Mouse (Mus musculus) c-Kit-positive CD71-positive TER-119-negative erythroid progenitor cells, embryonic 14.5 days (primary cell): ENCODE measurements around the gene Hist1h2be.
"Not testable (repeated sequence)": the region's sequence is repeated elsewhere in the genome, so short reads cannot be mapped to it uniquely, and the experiment has no call there.

Source experiments
- DNase-seq: peaks from one replicate; pipeline ENCODE4 v3.0.0-alpha.2; 2013; ENCODE audit warnings: low read depth

Gene Hist1h2be

DNA sequence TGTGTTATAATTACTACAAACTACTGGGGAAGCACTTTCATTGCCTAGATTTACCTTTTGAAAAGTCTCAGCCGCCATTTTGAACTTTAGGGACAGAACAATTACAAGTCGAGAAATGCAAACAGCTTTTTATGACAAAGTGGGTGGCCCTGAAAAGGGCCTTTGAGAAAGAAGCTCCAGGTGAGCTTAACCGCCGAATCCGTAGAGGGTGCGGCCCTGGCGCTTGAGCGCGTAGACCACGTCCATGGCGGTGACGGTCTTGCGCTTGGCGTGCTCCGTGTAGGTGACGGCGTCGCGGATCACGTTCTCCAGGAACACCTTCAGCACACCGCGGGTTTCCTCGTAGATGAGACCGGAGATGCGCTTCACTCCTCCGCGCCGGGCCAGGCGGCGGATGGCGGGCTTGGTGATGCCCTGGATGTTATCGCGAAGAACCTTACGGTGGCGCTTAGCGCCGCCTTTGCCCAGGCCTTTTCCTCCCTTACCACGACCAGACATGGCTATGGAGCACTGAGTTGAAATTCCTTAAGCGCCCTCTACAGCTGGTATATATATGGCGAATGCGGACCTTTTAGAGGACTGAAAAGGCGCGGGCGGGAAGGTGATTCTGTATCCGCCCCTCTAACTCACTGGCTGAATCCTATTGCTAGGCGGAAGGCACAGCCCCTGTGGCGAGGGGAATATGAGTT, 69.6 kb downstream of the Hist1h2be start, which contains the start of gene Hist1h4f:
Gene Hist1h4f (minus strand): TSS at position 503 of the 689 bp plus-strand sequence.
- DNase-seq = peak; percentile 95

DNA sequence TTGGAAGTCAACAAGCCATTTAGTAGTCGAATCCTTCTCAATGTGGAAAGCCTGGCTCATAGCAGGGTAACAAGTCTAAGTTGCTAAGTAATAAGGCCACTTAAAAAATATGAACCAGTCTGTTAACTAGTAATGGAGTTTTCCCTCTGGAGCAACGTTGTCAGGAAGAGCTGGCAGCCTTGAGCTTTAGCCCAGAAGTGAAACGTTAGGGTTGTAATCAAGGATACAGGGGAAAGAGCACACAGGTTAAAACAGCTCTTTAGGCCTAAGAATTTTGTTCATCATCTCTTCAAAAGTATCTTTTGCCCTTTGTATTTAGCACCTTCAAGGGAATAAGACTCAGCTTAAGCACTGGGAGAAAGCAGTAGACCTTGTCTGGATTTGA, 70.2 kb downstream of the Hist1h2be start:
- no peak for DNase-seq

DNA sequence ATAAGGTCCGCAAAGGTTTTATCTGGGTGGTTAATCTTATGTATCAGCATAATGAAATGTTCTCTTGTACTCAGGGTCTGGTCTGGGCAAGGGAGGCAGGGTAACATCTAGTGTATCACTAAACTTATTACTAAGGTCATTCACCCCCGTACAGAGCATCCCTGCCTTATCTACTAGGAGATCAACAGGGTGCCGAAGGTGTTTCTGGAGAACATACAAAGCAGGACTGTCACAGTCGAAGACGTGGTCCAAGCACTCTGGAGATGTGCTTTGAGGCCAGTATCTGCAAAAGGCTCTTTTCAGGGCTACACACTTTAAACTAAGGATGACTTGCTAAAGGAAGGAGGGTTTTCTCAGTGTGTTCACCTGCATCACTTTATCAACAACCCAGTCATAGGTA, 74.2 kb downstream of the Hist1h2be start:
- no peak for DNase-seq

DNA sequence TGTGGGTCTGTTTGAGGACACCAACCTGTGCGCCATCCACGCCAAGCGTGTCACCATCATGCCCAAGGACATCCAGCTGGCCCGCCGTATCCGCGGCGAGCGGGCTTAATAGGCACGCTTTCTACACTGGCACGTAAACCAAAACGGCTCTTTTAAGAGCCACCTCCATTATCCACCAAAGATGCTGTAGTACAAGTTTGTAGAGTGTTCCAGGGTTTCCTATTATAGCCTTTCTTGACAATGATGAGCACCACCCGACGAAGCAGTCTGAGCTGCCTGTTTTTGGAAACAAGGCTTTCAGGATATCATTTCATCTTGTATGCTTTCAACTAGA, 76.2 kb downstream of the Hist1h2be start:
- DNase-seq = not testable (repeated sequence)

DNA sequence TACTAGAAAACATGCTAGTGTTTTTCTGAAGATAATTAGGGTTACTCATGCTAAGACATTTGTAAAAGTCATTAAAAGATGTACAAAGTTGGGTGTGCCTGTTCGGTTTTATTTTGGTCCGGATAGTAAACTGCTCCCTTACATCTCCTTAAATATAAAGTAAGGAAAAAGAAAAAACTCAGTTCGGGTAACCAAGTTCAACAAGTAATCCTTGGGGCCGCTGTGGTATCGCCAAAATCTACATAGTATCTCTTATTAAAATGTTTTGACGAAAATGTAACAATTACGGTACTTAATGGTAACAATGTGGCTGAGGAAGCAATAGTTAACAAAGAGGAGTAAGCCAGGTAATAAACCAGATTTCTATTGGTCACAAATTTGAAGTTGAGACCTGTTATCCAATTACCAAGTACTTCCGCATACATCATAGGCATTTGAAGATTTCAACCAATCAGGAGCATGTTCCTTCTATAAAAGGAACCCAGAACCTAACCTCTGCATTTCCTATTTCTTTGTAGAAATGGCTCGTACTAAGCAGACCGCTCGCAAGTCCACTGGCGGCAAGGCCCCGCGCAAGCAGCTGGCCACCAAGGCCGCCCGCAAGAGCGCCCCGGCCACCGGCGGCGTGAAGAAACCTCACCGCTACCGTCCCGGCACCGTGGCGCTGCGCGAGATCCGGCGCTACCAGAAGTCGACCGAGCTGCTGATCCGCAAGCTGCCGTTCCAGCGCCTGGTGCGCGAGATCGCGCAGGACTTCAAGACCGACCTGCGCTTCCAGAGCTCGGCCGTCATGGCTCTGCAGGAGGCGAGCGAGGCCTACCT, 76.7 kb downstream of the Hist1h2be start, which contains the start of gene Hist1h3f:
Gene Hist1h3f (plus strand): TSS at position 88 of the 822 bp plus-strand sequence.
- peak; percentile 91 for DNase-seq

DNA sequence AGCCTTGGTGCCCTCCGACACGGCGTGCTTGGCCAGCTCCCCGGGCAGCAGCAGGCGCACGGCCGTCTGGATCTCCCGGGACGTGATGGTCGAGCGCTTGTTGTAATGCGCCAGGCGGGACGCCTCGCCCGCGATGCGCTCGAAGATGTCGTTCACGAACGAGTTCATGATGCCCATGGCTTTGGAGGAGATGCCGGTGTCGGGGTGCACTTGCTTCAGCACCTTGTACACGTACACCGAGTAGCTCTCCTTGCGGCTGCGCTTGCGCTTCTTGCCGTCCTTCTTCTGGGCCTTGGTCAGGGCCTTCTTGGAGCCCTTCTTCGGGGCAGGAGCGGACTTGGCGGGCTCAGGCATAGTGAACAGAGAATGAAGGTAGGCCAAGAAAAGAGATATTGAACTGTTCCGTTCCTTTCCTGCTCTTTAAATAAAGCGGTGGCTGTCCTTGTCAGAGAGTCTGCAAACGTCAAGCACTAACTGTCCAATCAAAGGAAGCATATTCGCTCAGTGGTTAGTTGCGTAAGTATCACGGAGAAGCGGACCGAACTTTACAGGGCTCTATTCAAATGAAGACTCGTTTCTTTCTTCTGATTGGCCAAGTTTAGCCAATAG, 77.8 kb downstream of the Hist1h2be start, which contains the start of gene Hist1h2bh:
Gene Hist1h2bh (minus strand): TSS at position 394 of the 609 bp plus-strand sequence.
- peak; percentile 97 for DNase-seq

DNA sequence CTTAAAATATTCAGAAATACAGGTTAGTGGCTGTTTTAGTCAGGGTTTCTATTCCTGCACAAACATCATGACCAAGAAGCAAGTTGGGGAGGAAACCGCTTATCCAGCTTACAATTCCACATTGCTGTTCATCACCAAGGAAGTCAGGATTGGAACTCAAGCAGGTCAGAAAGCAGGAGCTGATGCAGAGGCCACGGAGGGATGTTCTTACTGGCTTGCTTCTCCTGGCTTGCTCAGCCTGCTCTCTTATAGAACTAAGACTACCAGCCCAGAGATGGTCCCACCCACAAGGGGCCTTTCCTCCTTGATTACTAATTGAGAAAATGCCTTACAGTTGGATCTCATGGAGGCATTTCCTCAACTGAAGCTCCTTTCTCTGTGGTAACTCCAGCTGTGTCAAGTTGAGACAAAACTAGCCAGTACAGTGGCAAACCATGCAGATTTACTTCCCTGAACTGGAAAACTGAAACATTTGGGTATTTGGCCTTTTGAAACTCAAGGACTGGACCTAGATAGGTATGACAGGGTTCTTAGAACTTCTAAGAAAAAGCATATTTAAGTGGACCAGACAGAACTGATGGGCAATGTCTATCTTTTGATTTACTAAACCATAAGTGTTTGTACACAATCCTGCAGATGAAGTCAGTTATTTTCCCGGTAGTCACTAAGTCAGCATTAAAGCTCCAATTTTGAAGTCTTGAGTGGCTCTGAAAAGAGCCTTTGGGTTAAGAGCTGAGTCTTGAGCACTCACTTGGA, 78.5 kb downstream of the Hist1h2be start:
- DNase-seq = not testable (repeated sequence)

DNA sequence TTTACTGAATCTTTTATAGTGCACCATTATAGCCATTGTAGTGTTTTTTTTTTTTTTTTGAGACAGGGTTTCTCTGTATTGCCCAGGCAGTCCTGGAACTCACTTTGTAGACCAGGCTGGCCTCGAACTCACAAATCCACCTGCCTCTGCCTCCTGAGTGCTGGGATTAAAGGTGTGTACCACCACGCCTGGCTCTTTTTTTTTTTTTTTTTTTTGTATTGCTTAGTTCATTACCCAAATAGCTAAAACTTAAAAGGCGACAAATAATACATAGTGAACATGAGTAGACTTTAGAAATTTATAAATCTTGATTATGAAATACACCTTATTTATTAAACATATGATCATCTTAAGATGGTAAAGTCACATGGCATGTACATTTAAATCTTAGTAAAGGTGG, 79.4 kb downstream of the Hist1h2be start:
- DNase-seq = no peak

DNA sequence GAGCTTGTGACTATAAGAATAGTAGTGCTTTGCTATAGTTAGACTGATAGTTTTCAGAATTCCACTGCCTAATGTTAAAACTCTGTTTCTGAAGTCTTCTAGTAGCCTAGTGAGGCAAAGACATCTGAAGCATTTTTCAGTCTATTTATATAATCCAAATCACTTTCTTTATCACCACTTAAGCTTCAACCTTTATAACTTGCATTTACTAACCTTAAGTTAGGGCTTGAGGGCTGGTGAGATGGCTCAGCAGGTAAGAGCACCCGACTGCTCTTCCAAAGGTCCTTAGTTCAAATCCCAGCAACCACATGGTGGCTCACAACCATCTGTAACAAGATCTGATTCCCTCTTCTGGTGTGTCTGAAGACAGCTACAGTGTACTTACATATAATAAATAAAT, 81.1 kb downstream of the Hist1h2be start:
- not testable (repeated sequence) for DNase-seq

DNA sequence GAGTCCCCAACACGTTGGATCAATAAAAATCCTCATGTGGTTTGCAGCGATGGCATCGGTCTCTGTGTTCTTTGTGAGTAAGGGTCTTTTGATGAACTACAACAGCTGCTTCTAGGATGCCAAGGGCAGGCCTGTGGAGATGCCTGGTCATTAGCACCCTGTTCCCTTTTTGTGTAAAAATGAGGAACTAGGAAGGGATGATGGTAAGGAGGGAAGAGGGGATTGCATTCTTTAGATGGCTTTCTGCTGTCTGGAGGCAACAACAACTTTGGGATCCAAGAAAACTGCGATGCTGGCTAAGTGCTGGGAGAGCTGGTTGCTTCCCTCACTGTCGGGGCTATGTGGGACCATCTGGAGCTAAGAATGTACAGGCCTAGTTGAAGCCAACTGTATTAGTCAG, 82.7 kb downstream of the Hist1h2be start:
- no peak for DNase-seq

DNA sequence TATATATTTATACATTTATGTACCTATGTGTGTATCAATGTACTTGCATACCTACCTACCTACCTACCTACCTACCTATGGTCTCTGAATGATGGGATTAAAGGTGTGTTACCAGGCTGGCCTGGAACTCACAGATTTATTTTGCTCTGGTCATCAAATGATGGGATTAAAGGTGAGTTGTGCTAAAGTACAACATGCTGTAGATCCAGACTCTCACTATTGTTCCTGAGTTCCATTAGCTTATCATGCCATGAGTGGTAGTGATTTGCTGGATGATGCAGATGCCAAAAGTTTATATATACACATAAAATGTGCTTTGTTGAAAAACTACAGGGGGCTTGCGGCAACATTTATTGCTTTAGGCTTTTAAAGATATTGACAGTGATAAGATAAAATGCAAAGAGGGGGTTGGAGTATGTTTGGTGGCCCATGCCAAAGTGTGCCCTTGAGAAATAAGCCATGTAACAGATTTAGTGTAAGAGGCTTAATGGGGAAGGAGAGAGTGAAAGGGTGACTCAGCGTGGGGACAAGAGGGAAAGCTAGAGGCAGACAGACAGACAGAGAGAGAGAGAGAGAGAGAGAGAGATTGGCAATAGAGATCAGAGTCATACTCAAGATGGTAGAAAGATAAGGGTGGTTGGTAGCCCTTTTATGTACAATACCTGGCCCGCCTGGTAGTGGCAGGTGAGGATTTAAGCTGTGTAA, 83.8 kb downstream of the Hist1h2be start:
- DNase-seq = no peak

DNA sequence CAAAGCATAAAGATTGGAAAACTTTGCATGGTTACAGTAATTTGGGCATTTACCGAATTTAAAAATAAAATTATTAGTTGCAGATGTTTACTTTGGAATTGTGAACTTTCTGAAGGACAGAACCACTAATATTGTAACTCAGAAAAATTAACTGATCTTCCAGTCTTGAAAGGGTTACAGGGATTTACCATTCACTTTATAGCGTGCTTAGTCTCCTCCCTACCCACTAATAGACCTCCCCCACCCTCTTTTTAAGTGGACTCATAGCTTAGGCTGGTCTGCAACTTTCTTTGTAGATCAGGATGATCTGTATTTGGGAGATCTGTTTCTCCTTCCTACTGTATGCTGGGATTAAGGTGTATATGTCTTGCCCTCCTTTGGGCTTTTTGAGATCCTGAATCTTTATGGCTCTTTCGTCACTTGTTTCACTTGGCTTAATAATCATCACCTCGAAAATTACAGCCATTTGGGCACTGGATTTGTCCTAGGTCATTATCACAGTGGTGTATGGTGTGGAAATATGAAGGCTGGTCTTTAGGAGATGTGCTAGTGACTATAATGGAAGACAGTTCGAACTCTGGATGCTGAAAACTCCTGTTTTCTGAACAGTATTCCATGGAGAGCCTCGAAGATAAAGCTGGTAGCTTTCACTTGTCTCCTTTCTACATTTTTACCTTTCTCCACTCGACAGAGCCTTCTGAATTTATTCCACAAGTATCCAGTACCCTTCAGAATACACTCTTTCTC, 84.7 kb downstream of the Hist1h2be start:
- DNase-seq = no peak

DNA sequence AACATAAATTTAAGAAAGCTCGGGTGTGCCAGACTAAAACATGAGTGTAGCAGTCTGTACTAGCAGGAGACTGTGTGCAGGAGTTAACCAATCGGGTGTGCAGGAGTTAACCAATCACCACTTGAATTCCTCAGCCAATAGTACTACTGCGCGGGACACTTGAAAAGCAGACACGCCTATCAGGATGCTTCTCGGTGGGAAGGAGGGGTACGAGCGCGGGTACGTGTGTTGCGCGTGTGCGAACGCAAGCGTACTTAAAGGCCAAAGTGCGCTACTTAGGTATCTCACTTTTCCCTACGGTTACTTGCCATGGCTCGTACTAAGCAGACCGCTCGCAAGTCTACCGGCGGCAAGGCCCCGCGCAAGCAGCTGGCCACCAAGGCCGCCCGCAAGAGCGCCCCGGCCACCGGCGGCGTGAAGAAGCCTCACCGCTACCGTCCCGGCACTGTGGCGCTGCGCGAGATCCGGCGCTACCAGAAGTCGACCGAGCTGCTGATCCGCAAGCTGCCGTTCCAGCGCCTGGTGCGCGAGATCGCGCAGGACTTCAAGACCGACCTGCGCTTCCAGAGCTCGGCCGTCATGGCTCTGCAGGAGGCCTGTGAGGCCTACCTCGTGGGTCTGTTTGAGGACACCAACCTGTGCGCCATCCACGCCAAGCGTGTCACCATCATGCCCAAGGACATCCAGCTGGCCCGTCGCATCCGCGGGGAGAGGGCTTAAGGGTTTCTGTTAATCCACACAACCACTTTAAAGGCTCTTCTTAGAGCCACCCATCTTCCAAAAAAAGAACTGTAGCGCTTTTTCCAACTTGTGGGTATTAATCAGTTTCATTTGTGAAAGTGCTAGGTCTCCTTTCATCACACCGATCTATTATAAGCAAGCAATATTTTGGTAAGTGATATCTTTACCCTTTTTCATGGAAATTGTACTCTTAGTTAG, 85.5 kb downstream of the Hist1h2be start, which contains the start of gene Hist1h3g:
Gene Hist1h3g (plus strand): TSS at position 286 of the 939 bp plus-strand sequence.
- DNase-seq = peak; percentile 94

DNA sequence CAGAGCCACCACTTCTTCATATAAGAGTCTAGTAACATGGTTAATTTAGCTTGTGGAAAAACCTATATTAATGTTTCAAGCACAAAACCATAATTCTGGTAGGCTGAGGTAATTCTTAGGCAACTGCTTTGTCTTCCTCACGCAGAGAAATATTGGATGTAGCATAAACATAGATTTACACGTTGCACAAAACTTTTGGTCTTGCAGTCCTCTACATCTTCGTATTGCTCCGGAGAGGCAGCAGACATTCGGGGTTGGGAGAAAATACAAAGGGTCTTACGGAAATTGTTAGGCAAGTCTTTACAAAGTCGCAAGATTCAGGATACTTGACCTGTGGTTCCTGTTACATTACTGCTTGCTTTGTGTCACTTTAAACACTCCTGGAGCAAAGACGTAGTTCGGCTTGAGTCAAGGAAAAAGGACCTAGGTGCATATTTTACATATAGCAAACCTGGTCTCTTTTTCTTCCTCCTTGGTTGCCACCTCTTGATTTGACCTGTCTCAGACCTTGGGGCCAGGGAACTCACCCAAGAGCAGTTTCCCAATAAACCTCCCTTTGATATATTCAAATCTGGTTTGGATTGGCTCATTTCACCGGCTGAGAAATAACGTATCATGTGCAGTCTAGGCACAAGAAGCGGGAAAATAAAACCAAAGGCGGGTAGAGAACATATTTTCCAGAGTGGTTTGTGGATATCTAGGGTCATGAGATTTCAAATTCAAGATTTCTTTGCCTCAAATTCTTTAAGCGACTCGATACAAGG, 86.4 kb downstream of the Hist1h2be start:
- DNase-seq = no peak
